Mouse (Mus musculus): ENCODE data around the gene Adgra3. TPM values are rescaled to one million over a fixed set of nuclear protein-coding genes. Genes with fewer than 3 reads are reported as not detected.

The Adgra3 gene
- polyA plus RNA-seq, 1 experiment, result 10.6 TPM

DNA sequence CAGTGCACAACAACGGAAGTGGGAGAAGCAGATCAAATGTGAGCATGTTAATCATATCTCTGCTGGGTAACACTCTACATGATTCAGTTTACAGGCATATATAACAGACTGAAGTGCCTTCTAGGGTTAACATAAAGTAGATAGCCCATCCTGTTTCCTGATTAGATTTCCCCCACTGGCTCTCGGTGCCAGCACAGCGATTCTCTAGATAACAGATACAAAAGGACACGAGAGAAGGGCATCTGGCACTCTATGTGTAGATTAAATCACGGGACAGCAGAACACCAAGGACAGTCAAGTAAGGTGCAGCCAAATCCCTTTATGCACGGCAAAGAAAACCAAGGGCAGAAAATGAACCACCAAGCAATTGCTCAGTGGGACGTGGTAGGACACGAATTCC lies 93.0 kb downstream of the Adgra3 start:
- H3K27ac ChIP-seq (ENCODE audit: insufficient read depth, low read length), result no peak overlapping the region
- no peaks in the 10 kb centered on the region for H3K4me1 ChIP-seq (ENCODE audit: control insufficient read depth, insufficient read depth, low read length)
- H3K27me3 ChIP-seq (ENCODE audit: control insufficient read depth, insufficient read depth, low read length), result no peaks in the 10 kb centered on the region
- DNase-seq, result no peak
- TF ChIP-seq CTCF (IDR thresholded peaks at IDR 0.05; ENCODE audit: borderline replicate concordance, insufficient read depth, low read depth, low read length) (no peak), POLR2A (IDR thresholded peaks at IDR 0.05; ENCODE audit: borderline replicate concordance, insufficient read depth, low read length) (no peak)
- 66% methylated on average over 8 of the region's 8 CpGs for WGBS
- no peak overlapping the region for H3K4me3 ChIP-seq (replicated peaks; ENCODE audit: insufficient read depth, low read depth, low read length)

GRCm38 (mm10) chr5:49961478-49962431 lies 97.1 kb downstream of the Adgra3 start:
- Histone ChIP-seq H3K4me1 (ENCODE audit: control insufficient read depth, insufficient read depth, low read length) (no peaks in the 10 kb centered on the region), H3K27ac (ENCODE audit: insufficient read depth, low read length) (no peak overlapping the region), H3K27me3 (ENCODE audit: control insufficient read depth, insufficient read depth, low read length) (no peaks in the 10 kb centered on the region), H3K4me3 (replicated peaks; ENCODE audit: insufficient read depth, low read depth, low read length) (no peak overlapping the region)
- WGBS, result 77% methylated on average over 20 of the region's 20 CpGs
- peak; percentile 71 to 76 for DNase-seq
- no peak for TF ChIP-seq POLR2A (IDR thresholded peaks at IDR 0.05; ENCODE audit: borderline replicate concordance, insufficient read depth, low read length)
- TF ChIP-seq CTCF (IDR thresholded peaks at IDR 0.05; ENCODE audit: borderline replicate concordance, insufficient read depth, low read depth, low read length), result peak; percentile 97

- Histone ChIP-seq H3K27me3 (ENCODE audit: control insufficient read depth, insufficient read depth, low read length) (no peaks in the 10 kb centered on the region), H3K4me1 (ENCODE audit: control insufficient read depth, insufficient read depth, low read length) (no peaks in the 10 kb centered on the region), H3K27ac (ENCODE audit: insufficient read depth, low read length) (no peak overlapping the region), H3K4me3 (replicated peaks; ENCODE audit: insufficient read depth, low read depth, low read length) (no peak overlapping the region)
- WGBS, result 76% methylated on average over 1 of the region's 1 CpGs
- TF ChIP-seq CTCF (IDR thresholded peaks at IDR 0.05; ENCODE audit: borderline replicate concordance, insufficient read depth, low read depth, low read length), result no peak
- no peak for DNase-seq
Observed at GRCm38 (mm10) chr5:49936354-49936753, 122.5 kb downstream of the Adgra3 start.

GRCm38 (mm10) chr5:49924712-49925111 lies 134.1 kb downstream of the Adgra3 start:
- H3K4me1 ChIP-seq (ENCODE audit: control insufficient read depth, insufficient read depth, low read length), result no peaks in the 10 kb centered on the region
- H3K4me3 ChIP-seq (replicated peaks; ENCODE audit: insufficient read depth, low read depth, low read length), result no peak overlapping the region
- peak in 1 of 2 experiments; percentile 15 for DNase-seq
- H3K27me3 ChIP-seq (ENCODE audit: control insufficient read depth, insufficient read depth, low read length), result no peaks in the 10 kb centered on the region
- TF ChIP-seq POLR2A (IDR thresholded peaks at IDR 0.05; ENCODE audit: borderline replicate concordance, insufficient read depth, low read length) (no peak), CTCF (IDR thresholded peaks at IDR 0.05; ENCODE audit: borderline replicate concordance, insufficient read depth, low read depth, low read length) (no peak)
- no peak overlapping the region for H3K27ac ChIP-seq (ENCODE audit: insufficient read depth, low read length)

DNA sequence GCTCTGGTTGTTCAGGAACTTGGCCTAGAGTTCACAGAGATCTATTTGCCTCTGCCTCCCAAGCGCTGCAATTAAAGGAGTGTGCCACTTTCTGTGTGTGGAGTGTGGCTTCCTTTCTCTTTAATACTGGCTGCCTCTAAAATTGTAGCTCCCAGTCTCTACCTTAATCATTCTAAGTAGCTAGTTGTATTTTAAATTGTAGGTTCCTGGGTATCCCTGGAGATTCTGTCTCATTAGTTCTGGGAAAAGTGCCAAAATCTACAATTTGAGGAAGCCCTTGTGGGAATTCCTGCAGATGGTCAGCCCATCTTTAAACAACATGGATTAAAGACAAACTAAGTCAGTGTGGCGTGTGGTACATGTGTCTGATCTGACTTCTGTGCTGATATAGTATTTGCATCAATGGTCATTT lies 143.1 kb downstream of the Adgra3 start:
- DNase-seq, result no peak
- no peaks in the 10 kb centered on the region for H3K4me1 ChIP-seq (ENCODE audit: control insufficient read depth, insufficient read depth, low read length)
- H3K4me3 ChIP-seq (replicated peaks; ENCODE audit: insufficient read depth, low read depth, low read length), result no peak overlapping the region
- TF ChIP-seq POLR2A (IDR thresholded peaks at IDR 0.05; ENCODE audit: borderline replicate concordance, insufficient read depth, low read length), result no peak
- no peak for TF ChIP-seq CTCF (IDR thresholded peaks at IDR 0.05; ENCODE audit: borderline replicate concordance, insufficient read depth, low read depth, low read length)
- no peak overlapping the region for H3K27ac ChIP-seq (ENCODE audit: insufficient read depth, low read length)
- H3K27me3 ChIP-seq (ENCODE audit: control insufficient read depth, insufficient read depth, low read length), result no peaks in the 10 kb centered on the region
- 53% methylated on average over 2 of the region's 2 CpGs for WGBS

All from cerebellum, adult 2 months (tissue).